Mouse (Mus musculus) liver, postnatal 0 days (tissue): ENCODE data around the gene Robo2.

Experiments
- CTCF ChIP-seq: sonication (generic); IDR thresholded peaks from 2 replicates; pipeline ENCODE4 v1.5.1; 2016; ENCODE audit warnings: antibody characterized with exemption, low read depth
- EP300 ChIP-seq: IDR thresholded peaks from 2 replicates; pipeline ENCODE4 v1.6.1; 2016; ENCODE audit warnings: antibody characterized with exemption, low read depth, mild to moderate bottlenecking

GRCm38 (mm10) chr16:73870296-73870695 is 541.3 kb downstream of the Robo2 start:
- no peak for TF ChIP-seq EP300
- TF ChIP-seq CTCF: no peak
